Mouse (Mus musculus): ENCODE results near the gene Gapdhs.
A peak's percentile ranks its signal among the peaks of the same experiment; 100 is the strongest.
"Not testable (repeated sequence)": the region's sequence is repeated elsewhere in the genome, so short reads cannot be mapped to it uniquely, and the experiment has no call there.

Gene Gapdhs

GRCm38 (mm10) chr7:30744022-30744598 is 629 bp upstream of the Gapdhs start:
- DNase-seq = no peak

GRCm38 (mm10) chr7:30742570-30742969 is 911 bp downstream of the Gapdhs start:
- not testable (repeated sequence) for DNase-seq

GRCm38 (mm10) chr7:30736211-30736610 is 7.3 kb downstream of the Gapdhs start:
- DNase-seq = peak; percentile 42

- DNase-seq = not testable (repeated sequence)
Measured at GRCm38 (mm10) chr7:30730064-30730722, 13.3 kb downstream of the Gapdhs start.

GRCm38 (mm10) chr7:30729396-30730063 is 14.0 kb downstream of the Gapdhs start, which contains the start of gene Tmem147:
Tmem147 (minus strand) TSS chr7:30729540.
- DNase-seq = peak; percentile 97

- DNase-seq = no peak
Measured at GRCm38 (mm10) chr7:30728739-30729395, 14.6 kb downstream of the Gapdhs start.

GRCm38 (mm10) chr7:30728214-30728613 is 15.3 kb downstream of the Gapdhs start:
- no peak for DNase-seq

GRCm38 (mm10) chr7:30723274-30723953 is 20.1 kb downstream of the Gapdhs start:
- DNase-seq = no peak

- no peak for DNase-seq
Measured at GRCm38 (mm10) chr7:30721286-30721685, 22.2 kb downstream of the Gapdhs start.

- no peak for DNase-seq
Measured at GRCm38 (mm10) chr7:30719669-30720068, 23.8 kb downstream of the Gapdhs start.

GRCm38 (mm10) chr7:30717716-30718046 is 25.8 kb downstream of the Gapdhs start:
- no peak for DNase-seq

GRCm38 (mm10) chr7:30717006-30717715 is 26.3 kb downstream of the Gapdhs start:
- DNase-seq = peak; percentile 66

GRCm38 (mm10) chr7:30711942-30712341 is 31.5 kb downstream of the Gapdhs start, which contains the start of gene Atp4a:
Atp4a (plus strand) TSS chr7:30712209.
- DNase-seq = no peak

- DNase-seq = no peak
Measured at GRCm38 (mm10) chr7:30707441-30707840, 36.0 kb downstream of the Gapdhs start.

- no peak for DNase-seq
Measured at GRCm38 (mm10) chr7:30706214-30706882, 37.1 kb downstream of the Gapdhs start.

GRCm38 (mm10) chr7:30698589-30698988 is 44.9 kb downstream of the Gapdhs start, which contains the start of gene 2200002J24Rik:
2200002J24Rik (plus strand) TSS chr7:30698926.
- DNase-seq = no peak

GRCm38 (mm10) chr7:30698101-30698500 is 45.4 kb downstream of the Gapdhs start:
- no peak for DNase-seq

GRCm38 (mm10) chr7:30688325-30688724 is 55.2 kb downstream of the Gapdhs start:
- no peak for DNase-seq

GRCm38 (mm10) chr7:30683425-30683824 is 60.1 kb downstream of the Gapdhs start:
- no peak for DNase-seq

GRCm38 (mm10) chr7:30681897-30682296 is 61.6 kb downstream of the Gapdhs start:
- DNase-seq = no peak

Data from layer of hippocampus, adult 9-11 months (tissue).